26 mouse cellular contexts compared by ENCODE assay signal in the genomic region with DNA sequence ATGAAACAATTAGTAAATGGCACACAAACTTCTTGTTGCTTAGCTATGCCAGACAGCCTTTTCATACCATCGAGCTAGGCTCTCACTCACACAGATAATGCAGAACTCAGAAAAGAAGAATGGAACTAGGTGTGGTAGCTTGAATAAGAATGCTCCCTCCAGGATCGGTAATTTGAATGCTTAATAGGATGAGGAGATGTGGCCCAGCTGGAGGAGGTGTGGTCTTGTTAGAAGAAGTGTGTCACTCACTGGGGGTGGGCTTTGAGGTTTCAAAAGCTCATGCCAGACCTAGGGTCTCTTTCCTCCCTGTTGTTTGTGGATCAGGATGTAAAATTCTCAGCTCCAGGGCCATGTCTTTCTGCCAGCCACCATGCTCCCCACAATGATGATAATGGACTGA.
"Had no signal": no experiment of that assay in that cellular context is flagged by ENCODE, and none has a peak within 500 bp of the region (broad histone marks: within the 10 kb centered on the region; RNA-seq: fewer than 3 reads in every experiment).

No protein-coding gene starts in this region.

- H3K4me3 ChIP-seq: heart, adult 2 months; heart, embryonic 13.5 days; heart, embryonic 15.5 days; hindbrain, embryonic 13.5 days; intestine, embryonic 15.5 days; layer of hippocampus, adult 2 months; left cerebral cortex, adult 2 months; limb, embryonic 10.5 days; limb, embryonic 12.5 days; liver, embryonic 13.5 days; liver, embryonic 15.5 days had no signal

- H3K4me1 ChIP-seq: heart, embryonic 13.5 days; heart, embryonic 15.5 days; hindbrain, embryonic 13.5 days; intestine, embryonic 15.5 days; limb, embryonic 10.5 days; limb, embryonic 12.5 days; liver, embryonic 13.5 days; liver, embryonic 15.5 days had no signal

- H3K9ac ChIP-seq: heart, embryonic 13.5 days; heart, embryonic 15.5 days; hindbrain, embryonic 13.5 days; intestine, embryonic 15.5 days; limb, embryonic 12.5 days; liver, embryonic 13.5 days; liver, embryonic 15.5 days had no signal

- H3K4me2 ChIP-seq: heart, embryonic 11.5 days; heart, embryonic 13.5 days; heart, embryonic 15.5 days; hindbrain, embryonic 13.5 days; intestine, embryonic 15.5 days; limb, embryonic 12.5 days; liver, embryonic 11.5 days; liver, embryonic 13.5 days; liver, embryonic 15.5 days had no signal

- DNase-seq: gastrocnemius, postnatal 14 days; gastrocnemius, postnatal 36 days; heart, adult 11 months; heart, adult 2 months; heart, postnatal 14 days; heart, postnatal 36 days; kidney, adult 18-20 months; kidney, adult 8-10 months; kidney, postnatal 10 days; kidney, postnatal 25 days; kidney, postnatal 4 days; liver; liver, embryonic 13.5 days had no signal

- ATAC-seq: hindbrain, embryonic 16.5 days; intestine, embryonic 15.5 days; intestine, postnatal 0 days had no signal

- H3K36me3 ChIP-seq: heart, embryonic 13.5 days; heart, embryonic 15.5 days; intestine, embryonic 15.5 days; limb, embryonic 10.5 days; limb, embryonic 12.5 days; liver, embryonic 13.5 days; liver, embryonic 15.5 days had no signal

- H3K27ac ChIP-seq: heart, adult 2 months; heart, embryonic 13.5 days; heart, embryonic 15.5 days; hindbrain, embryonic 13.5 days; intestine, embryonic 15.5 days; layer of hippocampus, adult 2 months; left cerebral cortex, adult 2 months; limb, embryonic 10.5 days; limb, embryonic 12.5 days; liver, embryonic 13.5 days; liver, embryonic 15.5 days had no signal

- H3K27me3 ChIP-seq: heart, embryonic 13.5 days; heart, embryonic 15.5 days; hindbrain, embryonic 13.5 days; intestine, embryonic 15.5 days; limb, embryonic 12.5 days; liver, embryonic 13.5 days; liver, embryonic 15.5 days had no signal

- H3K9me3 ChIP-seq: intestine, embryonic 15.5 days; limb, embryonic 10.5 days; liver, embryonic 15.5 days had no signal
